Mouse (Mus musculus) G1E (cell line): ENCODE results near the gene Usp22. TPM values are rescaled to one million over a fixed set of nuclear protein-coding genes. Genes with fewer than 3 reads are reported as not detected.
A peak's percentile ranks its signal among the peaks of the same experiment; 100 is the strongest.
"Not testable (repeated sequence)": the region's sequence is repeated elsewhere in the genome, so short reads cannot be mapped to it uniquely, and the experiment has no call there.

ENCODE experiments used
- ATAC-seq: 2 replicates; pipeline ENCODE4 v1.8.0; 2016; ENCODE audit warnings: mild to moderate bottlenecking; ENCODE audit not compliant: insufficient number of reproducible peaks, poor library complexity, low FRiP score, severe bottlenecking; ENCODE audit errors: extremely low read depth
- DNase-seq: peaks from one replicate; pipeline ENCODE4 v3.0.0; 2012; ENCODE audit warnings: low spot score
- H3K27me3 ChIP-seq: 2 replicates; pipeline ENCODE4 v1.6.1; 2012; ENCODE audit warnings: mild to moderate bottlenecking, low read length, inconsistent platforms; ENCODE audit not compliant: insufficient read depth
- H3K36me3 ChIP-seq: replicated peaks from 2 replicates; pipeline ENCODE3; 2012; ENCODE audit warnings: mild to moderate bottlenecking, inconsistent platforms
- H3K4me1 ChIP-seq: 2 replicates; pipeline ENCODE4 v1.6.1; 2012; ENCODE audit warnings: low read depth, low read length, inconsistent platforms, mixed read lengths; ENCODE audit not compliant: insufficient read depth
- H3K4me3 ChIP-seq: 2 replicates; pipeline ENCODE4 v1.5.1; 2012; ENCODE audit warnings: low read depth, mild to moderate bottlenecking, inconsistent platforms, low read length, moderate library complexity, mixed read lengths
- H3K9me3 ChIP-seq: replicated peaks from 2 replicates; pipeline ENCODE4 v1.6.1; 2012; ENCODE audit warnings: inconsistent platforms
- CTCF ChIP-seq: IDR thresholded peaks from 2 replicates; pipeline ENCODE4 v1.5.1; 2012; ENCODE audit warnings: low read depth, low read length, inconsistent platforms, mixed read lengths
- GATA1 ChIP-seq: IDR thresholded peaks from 2 replicates; pipeline ENCODE4 v1.6.1; 2012; ENCODE audit warnings: borderline replicate concordance, low read length, inconsistent platforms, mixed read lengths
- GATA2 ChIP-seq: IDR thresholded peaks from 2 replicates; pipeline ENCODE4 v1.6.1; 2012; ENCODE audit warnings: low read depth, low read length, inconsistent platforms, borderline replicate concordance
- POLR2AphosphoS5 ChIP-seq: IDR thresholded peaks from 2 replicates; pipeline ENCODE4 v1.6.1; 2012; ENCODE audit warnings: low read depth, low read length, inconsistent platforms; ENCODE audit not compliant: insufficient replicate concordance
- TAL1 ChIP-seq: conservative IDR thresholded peaks from 2 replicates; pipeline ENCODE4 v1.6.1; 2012; ENCODE audit warnings: low read depth, low read length, inconsistent platforms, mixed read lengths
- polyA plus RNA-seq: library from polyadenylated mRNA; stranded (reverse); fragments of >175 nt; gene quantifications from 2 replicates; pipeline ENCODE4 v1.2.3, GENCODE M21; 2012
- total RNA-seq, 2 experiments: library from RNA; stranded (forward) in 1 of 2; stranded (reverse) in 1 of 2; fragments of 200-1000 nt in 1 of 2; fragments of >200 nt in 1 of 2; fragmentation: Nextera tagmentation in 1 of 2; gene quantifications; 2 replicates each; pipeline ENCODE4 v1.2.3; 2014 to 2017

Gene Usp22
- total and polyA plus RNA-seq, 3 experiments: 37.8 to 70.7 (median 52.1) TPM

DNA sequence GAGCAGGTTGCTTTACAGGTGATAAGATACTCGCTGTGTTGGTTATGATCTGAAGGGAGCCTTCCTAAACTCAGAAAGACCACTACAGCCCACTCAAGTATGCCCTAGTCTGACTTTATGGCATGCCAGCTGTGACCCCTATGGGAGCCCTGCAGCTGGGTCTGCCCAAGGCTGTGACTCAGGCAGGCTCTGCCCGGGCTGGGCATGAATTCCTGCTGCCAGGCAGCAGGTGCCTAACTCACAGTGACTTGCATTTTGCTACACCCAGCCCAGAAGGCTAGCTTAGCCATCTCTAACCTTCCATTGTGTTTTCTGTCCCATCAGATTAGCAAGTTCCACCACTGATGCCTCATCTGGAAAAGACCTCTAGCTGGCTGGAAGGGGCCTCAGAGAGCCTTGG lies 28.0 kb upstream of the Usp22 start:
- TF ChIP-seq TAL1: no peak
- no peak for TF ChIP-seq GATA2
- TF ChIP-seq CTCF: no peak
- TF ChIP-seq POLR2AphosphoS5: no peak
- Histone ChIP-seq H3K4me3 (no peak overlapping the region), H3K9me3 (no peaks in the 10 kb centered on the region), H3K36me3 (no peaks in the 10 kb centered on the region), H3K27me3 (peaks cover 10% of the 10 kb centered on the region), H3K4me1 (no peaks in the 10 kb centered on the region)
- ATAC-seq: no peak
- no peak for DNase-seq

DNA sequence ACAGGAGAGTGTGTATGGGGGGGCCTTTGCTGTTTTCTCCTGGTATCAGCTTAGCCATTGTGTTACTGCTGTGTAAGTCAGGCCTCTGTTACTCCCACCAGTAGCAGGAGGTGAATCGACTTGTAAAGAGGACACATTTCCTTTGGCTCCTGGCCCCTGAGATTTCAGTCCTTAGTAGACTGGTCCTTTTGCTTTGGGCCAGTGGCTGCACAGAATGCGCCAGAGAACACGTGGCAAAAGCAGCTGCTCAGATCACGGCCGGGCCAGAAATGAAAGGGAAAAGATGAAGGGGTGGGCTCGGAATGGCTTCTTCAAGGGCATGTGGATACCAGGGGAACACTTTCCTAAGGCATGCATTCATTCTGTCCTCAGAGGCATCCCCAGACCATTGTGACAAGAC lies 27.3 kb upstream of the Usp22 start:
- TF ChIP-seq GATA2 (no peak), POLR2AphosphoS5 (no peak), CTCF (no peak), GATA1 (no peak), TAL1 (no peak)
- no peak for DNase-seq
- H3K4me1 ChIP-seq: no peaks in the 10 kb centered on the region
- H3K27me3 ChIP-seq: peaks cover 15% of the 10 kb centered on the region
- no peak overlapping the region for H3K4me3 ChIP-seq
- ATAC-seq: no peak
- H3K36me3 ChIP-seq: no peaks in the 10 kb centered on the region
- no peaks in the 10 kb centered on the region for H3K9me3 ChIP-seq

DNA sequence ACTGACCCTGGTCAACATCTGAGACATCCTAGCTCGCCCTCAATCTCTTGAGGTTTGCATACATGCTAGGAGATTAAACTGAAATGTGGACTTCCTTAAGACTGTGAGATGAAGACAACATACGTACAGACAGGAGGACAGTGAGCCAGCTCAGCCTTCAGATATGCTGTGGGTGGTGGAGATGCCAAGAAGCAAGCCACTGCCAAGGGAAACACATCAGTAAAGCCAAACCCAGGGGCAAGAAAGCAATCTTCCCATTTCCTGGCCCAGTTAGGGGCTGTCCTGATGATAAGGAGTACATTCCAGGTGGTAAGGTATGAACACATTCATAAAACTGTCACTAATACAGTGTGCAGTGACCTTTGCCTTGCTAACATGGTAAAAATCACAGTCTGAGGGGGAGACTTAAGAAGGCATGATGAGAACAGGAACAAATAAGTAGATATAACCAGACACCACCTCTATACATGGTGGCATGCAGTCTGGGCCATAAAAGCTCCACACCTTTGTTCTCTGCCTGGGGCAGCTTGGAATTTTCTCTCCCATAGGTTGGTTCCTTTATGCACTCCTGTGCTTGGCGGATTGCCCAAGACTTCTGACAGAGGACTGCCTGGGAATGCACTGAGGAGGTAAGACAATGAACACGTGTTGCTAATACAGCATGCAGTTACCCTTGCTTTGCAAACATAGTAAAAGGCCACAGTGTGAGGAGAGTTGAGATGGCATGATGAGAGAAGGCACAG lies 24.9 kb upstream of the Usp22 start:
- Histone ChIP-seq H3K36me3 (no peaks in the 10 kb centered on the region), H3K9me3 (no peaks in the 10 kb centered on the region), H3K27me3 (peaks cover 25% of the 10 kb centered on the region), H3K4me3 (no peak overlapping the region), H3K4me1 (no peaks in the 10 kb centered on the region)
- DNase-seq (no peak), ATAC-seq (no peak)
- TF ChIP-seq POLR2AphosphoS5: no peak
- TF ChIP-seq GATA2: no peak
- TF ChIP-seq GATA1: no peak
- no peak for TF ChIP-seq TAL1
- TF ChIP-seq CTCF: no peak

DNA sequence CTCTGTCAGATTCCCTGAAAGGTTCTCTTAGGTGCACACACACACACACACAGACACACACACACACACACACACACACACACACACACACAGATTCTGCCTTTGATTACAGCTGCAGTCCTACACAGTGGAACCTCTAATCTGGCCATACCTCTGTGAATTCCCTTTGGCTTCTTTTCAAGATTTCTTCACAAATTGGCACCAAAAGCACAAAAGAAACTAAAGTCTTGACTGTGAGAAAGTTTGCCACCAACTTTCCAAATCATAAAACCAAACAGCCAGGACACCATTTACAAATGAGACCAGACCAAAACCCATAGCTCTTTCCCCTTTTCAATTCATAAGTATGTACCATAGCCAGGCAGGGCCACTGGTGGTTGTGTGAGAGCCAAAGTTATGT lies 23.1 kb upstream of the Usp22 start:
- no peak for ATAC-seq
- TF ChIP-seq GATA2 (no peak), TAL1 (no peak), GATA1 (no peak), CTCF (no peak), POLR2AphosphoS5 (no peak)
- H3K36me3 ChIP-seq: no peaks in the 10 kb centered on the region

DNA sequence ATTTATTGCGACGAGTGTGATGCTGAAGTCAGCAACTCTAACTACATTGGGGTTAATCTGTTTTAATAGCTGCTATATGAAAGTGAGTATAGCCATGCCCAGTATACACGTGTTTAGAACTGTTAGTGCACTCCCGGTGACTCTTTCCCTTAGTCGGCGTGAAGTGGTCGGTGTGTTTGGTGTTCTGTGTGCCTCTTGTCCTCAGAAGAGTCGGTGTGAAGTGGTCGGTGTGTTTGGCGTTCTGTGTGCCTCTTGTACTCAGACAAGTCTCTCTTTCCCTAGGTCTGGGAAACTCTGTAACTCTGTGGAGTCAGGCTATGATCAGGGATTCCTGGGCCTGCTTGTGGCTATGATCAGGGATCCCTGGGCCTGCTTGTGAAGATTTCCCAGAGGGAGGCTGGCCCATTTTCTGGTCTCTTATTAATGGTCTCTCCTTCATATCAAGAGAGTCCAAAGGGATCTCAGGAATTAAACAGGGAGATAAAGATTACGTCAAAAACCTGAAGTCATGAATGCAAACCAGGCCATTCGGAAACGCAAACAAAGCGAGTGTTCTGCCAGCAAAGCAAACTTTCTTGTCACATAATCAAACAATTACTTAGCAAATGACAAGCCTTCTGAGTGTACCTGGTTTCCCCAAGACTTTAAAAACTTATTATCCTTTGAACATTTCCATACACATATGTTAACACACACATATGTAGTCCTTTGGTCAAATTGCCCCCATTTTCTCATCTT lies 21.9 kb upstream of the Usp22 start:
- Histone ChIP-seq H3K27me3 (peaks cover 37% of the 10 kb centered on the region), H3K9me3 (no peaks in the 10 kb centered on the region), H3K4me3 (no peak overlapping the region), H3K36me3 (no peaks in the 10 kb centered on the region), H3K4me1 (no peaks in the 10 kb centered on the region)
- no peak for ATAC-seq
- TF ChIP-seq GATA1 (no peak), GATA2 (no peak), TAL1 (no peak), CTCF (no peak), POLR2AphosphoS5 (no peak)
- no peak for DNase-seq

More for the DNA sequence above, 23.1 kb upstream of the Usp22 start:
- Histone ChIP-seq H3K4me3 (no peak overlapping the region), H3K9me3 (no peaks in the 10 kb centered on the region), H3K27me3 (peaks cover 39% of the 10 kb centered on the region), H3K4me1 (no peaks in the 10 kb centered on the region)
- no peak for DNase-seq

DNA sequence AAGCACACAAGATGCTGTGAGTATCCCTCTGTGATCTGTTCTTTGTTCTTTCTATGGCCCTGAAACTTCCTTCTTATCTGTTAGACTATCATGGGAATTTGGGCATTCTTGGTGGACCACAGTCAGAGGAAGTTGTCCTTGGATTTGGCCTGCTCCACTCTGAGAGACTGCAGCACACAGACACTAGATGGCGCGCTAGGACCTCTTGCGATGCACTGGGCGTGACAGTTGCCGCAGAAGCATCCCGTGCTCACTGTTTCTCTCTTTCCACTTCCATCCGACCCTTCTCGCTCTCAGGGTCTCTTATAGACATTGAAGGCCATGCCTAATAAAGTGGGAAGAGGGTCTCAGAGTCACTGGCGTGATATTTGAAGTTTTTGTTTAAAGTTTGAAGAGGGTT lies 18.5 kb upstream of the Usp22 start:
- Histone ChIP-seq H3K36me3 (no peaks in the 10 kb centered on the region), H3K27me3 (peaks cover 34% of the 10 kb centered on the region), H3K4me1 (no peaks in the 10 kb centered on the region), H3K4me3 (no peak overlapping the region), H3K9me3 (no peaks in the 10 kb centered on the region)
- TF ChIP-seq CTCF (peak; percentile 85), POLR2AphosphoS5 (no peak)
- peak; percentile 20 for DNase-seq
- ATAC-seq: peak; percentile 15; the same call in 1 of the 2 replicates

DNA sequence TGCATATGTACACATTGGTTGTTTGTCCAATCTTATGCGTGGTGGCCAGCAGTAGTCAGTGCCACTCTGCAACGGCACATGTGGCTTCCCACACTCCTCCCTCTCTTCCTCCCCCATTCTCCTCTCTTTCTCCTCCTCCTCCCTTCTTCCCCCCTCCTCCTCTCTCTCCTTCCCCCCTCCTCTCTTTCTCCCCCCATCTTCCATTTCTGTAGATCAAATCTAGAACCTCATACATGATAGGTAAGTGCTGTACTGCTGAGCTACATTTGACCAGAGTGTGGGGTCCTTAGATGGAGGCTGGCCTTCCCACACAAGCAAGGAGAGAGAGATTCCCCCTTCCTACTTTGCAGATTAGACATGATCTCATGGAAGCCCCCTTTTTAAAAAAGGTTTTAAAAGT lies 17.9 kb upstream of the Usp22 start:
- TF ChIP-seq GATA2 (no peak), GATA1 (no peak), CTCF (no peak), POLR2AphosphoS5 (no peak), TAL1 (no peak)
- no peaks in the 10 kb centered on the region for H3K36me3 ChIP-seq
- no peaks in the 10 kb centered on the region for H3K4me1 ChIP-seq
- H3K27me3 ChIP-seq: peaks cover 33% of the 10 kb centered on the region
- ATAC-seq (no peak), DNase-seq (no peak)
- H3K9me3 ChIP-seq: no peaks in the 10 kb centered on the region
- H3K4me3 ChIP-seq: no peak overlapping the region

DNA sequence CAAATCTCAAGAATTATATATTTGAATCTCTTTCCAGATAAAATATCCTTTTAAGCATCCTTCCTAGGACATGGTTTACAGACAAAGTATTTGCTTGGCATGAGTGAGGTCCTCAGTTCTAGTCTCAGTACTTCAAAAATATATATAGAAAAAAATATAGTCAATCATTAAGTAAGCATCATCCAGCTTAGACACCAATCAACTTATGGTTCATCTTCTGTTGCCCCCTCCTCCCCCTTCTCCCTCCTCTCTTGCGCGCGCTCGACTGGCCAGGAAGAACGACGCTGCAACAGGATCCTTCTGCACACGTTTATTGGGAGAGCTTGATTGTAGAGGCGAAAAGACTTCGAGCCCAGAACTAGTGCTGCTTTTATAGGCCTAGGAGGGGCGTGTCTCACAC lies 17.3 kb upstream of the Usp22 start:
- not testable (repeated sequence) for H3K9me3 ChIP-seq, ATAC-seq, H3K36me3 ChIP-seq, H3K4me1 ChIP-seq, DNase-seq, H3K4me3 ChIP-seq
- H3K27me3 ChIP-seq: peaks cover 28% of the 10 kb centered on the region
